Mouse (Mus musculus) cortical plate, adult 2 months (tissue): ENCODE measurements around the gene Elof1. TPM values are rescaled to one million over a fixed set of nuclear protein-coding genes. Genes with fewer than 3 reads are reported as not detected.

Experiments used
- H3K27ac ChIP-seq: fragments of 200-500 bp; 2 replicates; pipeline ENCODE4 v1.5.1; 2012; ENCODE audit warnings: low read length, control low read depth, inconsistent platforms; ENCODE audit not compliant: insufficient read depth
- H3K4me1 ChIP-seq: fragments of 200-500 bp; 2 replicates; pipeline ENCODE4 v1.6.1; 2011; ENCODE audit warnings: low read length; ENCODE audit not compliant: control insufficient read depth, insufficient read depth
- H3K4me3 ChIP-seq: fragments of 200-500 bp; 2 replicates; pipeline ENCODE4 v1.5.1; 2011; ENCODE audit warnings: mild to moderate bottlenecking, low read length, control low read depth; ENCODE audit not compliant: insufficient read depth
- CTCF ChIP-seq: fragments of 200-500 bp; IDR thresholded peaks from 2 replicates; pipeline ENCODE4 v1.5.1; 2011; ENCODE audit warnings: mild to moderate bottlenecking, control low read depth, low read length; ENCODE audit not compliant: insufficient read depth; ENCODE audit errors: extremely low read depth
- POLR2A ChIP-seq: fragments of 200-500 bp; IDR thresholded peaks from 2 replicates; pipeline ENCODE4 v1.6.1; 2011; ENCODE audit warnings: mild to moderate bottlenecking, low read length, control low read depth; ENCODE audit not compliant: insufficient read depth; ENCODE audit errors: extremely low read depth
- polyA plus RNA-seq: library from polyadenylated mRNA; depleted of rRNA; stranded (reverse); fragments of >200 nt; gene quantifications from 2 replicates; pipeline ENCODE4 v1.2.3, GENCODE M21; 2012

Elof1 gene
- polyA plus RNA-seq, 1 experiment: 131 TPM

GRCm38 (mm10) chr9:22122005-22122404, 5.0 kb upstream of the Elof1 start:
- no peak overlapping the region for H3K4me3 ChIP-seq
- no peak overlapping the region for H3K27ac ChIP-seq
- H3K4me1 ChIP-seq: peaks cover 4% of the 10 kb centered on the region; the same call in 1 of the 2 replicates
- no peak for TF ChIP-seq POLR2A

- TF ChIP-seq CTCF (no peak), POLR2A (no peak)
- Histone ChIP-seq H3K4me3 (no peak overlapping the region), H3K4me1 (peaks cover 4% of the 10 kb centered on the region; the same call in 1 of the 2 replicates), H3K27ac (no peak overlapping the region)
Observed at GRCm38 (mm10) chr9:22121545-22121944, 4.6 kb upstream of the Elof1 start.

- Histone ChIP-seq H3K27ac (no peak overlapping the region), H3K4me1 (peaks cover 5% of the 10 kb centered on the region; the same call in 1 of the 2 replicates), H3K4me3 (no peak overlapping the region)
- no peak for TF ChIP-seq CTCF
- no peak for TF ChIP-seq POLR2A
Observed at GRCm38 (mm10) chr9:22119543-22119942, 2.6 kb upstream of the Elof1 start.

- H3K27ac ChIP-seq: no peak overlapping the region
- peak overlapping the region; percentile 47 for H3K4me3 ChIP-seq
Observed at GRCm38 (mm10) chr9:22117754-22118456, 933 bp upstream of the Elof1 start.

GRCm38 (mm10) chr9:22116086-22116485, 886 bp downstream of the Elof1 start:
- H3K27ac ChIP-seq: no peak overlapping the region
- no peak for TF ChIP-seq CTCF
- no peak for TF ChIP-seq POLR2A
- H3K4me3 ChIP-seq: peak overlapping the region; percentile 47
- peaks cover 5% of the 10 kb centered on the region; the same call in 1 of the 2 replicates for H3K4me1 ChIP-seq

More at GRCm38 (mm10) chr9:22117754-22118456, 933 bp upstream of the Elof1 start:
- H3K4me1 ChIP-seq: peaks cover 5% of the 10 kb centered on the region; the same call in 1 of the 2 replicates
- TF ChIP-seq POLR2A: no peak
- TF ChIP-seq CTCF: peak; percentile 61

- H3K4me1 ChIP-seq: peaks cover 5% of the 10 kb centered on the region; the same call in 1 of the 2 replicates
- H3K4me3 ChIP-seq: peak overlapping the region; percentile 47; the same call in 1 of the 2 replicates
- TF ChIP-seq POLR2A: no peak
- no peak for TF ChIP-seq CTCF
- no peak overlapping the region for H3K27ac ChIP-seq
Observed at GRCm38 (mm10) chr9:22115635-22116034, 1.3 kb downstream of the Elof1 start.

GRCm38 (mm10) chr9:22108194-22108593, 8.8 kb downstream of the Elof1 start:
- H3K27ac ChIP-seq: no peak overlapping the region
- TF ChIP-seq POLR2A (no peak), CTCF (no peak)
- H3K4me1 ChIP-seq: no peaks in the 10 kb centered on the region
- no peak overlapping the region for H3K4me3 ChIP-seq

GRCm38 (mm10) chr9:22099922-22100321, 17.1 kb downstream of the Elof1 start:
- Histone ChIP-seq H3K4me3 (no peak overlapping the region), H3K27ac (no peak overlapping the region), H3K4me1 (no peaks in the 10 kb centered on the region; the same call in 1 of the 2 replicates)
- TF ChIP-seq POLR2A (no peak), CTCF (no peak)

GRCm38 (mm10) chr9:22098993-22099696, 17.8 kb downstream of the Elof1 start, which contains the start of gene Cnn1:
Gene Cnn1, plus strand, starts transcription at chr9:22099216.
- H3K4me1 ChIP-seq: no peaks in the 10 kb centered on the region; the same call in 1 of the 2 replicates
- no peak within 1 kb of the TSS for H3K27ac ChIP-seq
- H3K4me3 ChIP-seq: no peak within 1 kb of the TSS
- TF ChIP-seq POLR2A: no peak
